Mouse (Mus musculus): ENCODE data around the gene Primpol.

The Primpol gene

GRCm38 (mm10) chr8:46616879-46617689, at the start of gene Primpol, which contains the start of gene Casp3:
Gene Primpol (minus strand): TSS chr8:46617212.
Gene Casp3 (plus strand): TSS chr8:46617291.
- peak; percentile 97 for DNase-seq (ENCODE audit: low read depth, low spot score)

GRCm38 (mm10) chr8:46655919-46656318, 38.9 kb upstream of the Primpol start:
- DNase-seq (ENCODE audit: low read depth, low spot score) = no peak

- no peak for DNase-seq (ENCODE audit: low read depth, low spot score)
Observed at GRCm38 (mm10) chr8:46651872-46652271, 34.9 kb upstream of the Primpol start.

GRCm38 (mm10) chr8:46648421-46648820, 31.4 kb upstream of the Primpol start:
- no peak for DNase-seq (ENCODE audit: low read depth, low spot score)

GRCm38 (mm10) chr8:46641272-46641671, 24.3 kb upstream of the Primpol start:
- DNase-seq (ENCODE audit: low read depth, low spot score) = no peak

- no peak for DNase-seq (ENCODE audit: low read depth, low spot score)
Observed at GRCm38 (mm10) chr8:46639852-46640251, 22.8 kb upstream of the Primpol start.

GRCm38 (mm10) chr8:46639010-46639571, 22.1 kb upstream of the Primpol start:
- DNase-seq (ENCODE audit: low read depth, low spot score) = peak; percentile 81

- no peak for DNase-seq (ENCODE audit: low read depth, low spot score)
Observed at GRCm38 (mm10) chr8:46630932-46631331, 13.9 kb upstream of the Primpol start.

GRCm38 (mm10) chr8:46630422-46630821, 13.4 kb upstream of the Primpol start:
- DNase-seq (ENCODE audit: low read depth, low spot score) = no peak

- no peak for DNase-seq (ENCODE audit: low read depth, low spot score)
Observed at GRCm38 (mm10) chr8:46628645-46629044, 11.6 kb upstream of the Primpol start.

- no peak for DNase-seq (ENCODE audit: low read depth, low spot score)
Observed at GRCm38 (mm10) chr8:46627881-46628280, 10.9 kb upstream of the Primpol start.

GRCm38 (mm10) chr8:46626642-46627041, 9.6 kb upstream of the Primpol start:
- DNase-seq (ENCODE audit: low read depth, low spot score) = no peak

- no peak for DNase-seq (ENCODE audit: low read depth, low spot score)
Observed at GRCm38 (mm10) chr8:46625166-46625565, 8.2 kb upstream of the Primpol start.

- peak; percentile 25 for DNase-seq (ENCODE audit: low read depth, low spot score)
Observed at GRCm38 (mm10) chr8:46622446-46623270, 5.6 kb upstream of the Primpol start.

GRCm38 (mm10) chr8:46618639-46619320, 1.8 kb upstream of the Primpol start:
- no peak for DNase-seq (ENCODE audit: low read depth, low spot score)

- DNase-seq (ENCODE audit: low read depth, low spot score) = peak; percentile 27
Observed at GRCm38 (mm10) chr8:46617690-46618620, 943 bp upstream of the Primpol start.

- DNase-seq (ENCODE audit: low read depth, low spot score) = no peak
Observed at GRCm38 (mm10) chr8:46615936-46616335, 1.1 kb downstream of the Primpol start.

- peak; percentile 74 for DNase-seq (ENCODE audit: low read depth, low spot score)
Observed at GRCm38 (mm10) chr8:46613377-46613776, 3.6 kb downstream of the Primpol start.

GRCm38 (mm10) chr8:46612913-46613312, 4.1 kb downstream of the Primpol start:
- DNase-seq (ENCODE audit: low read depth, low spot score) = peak; percentile 30

- DNase-seq (ENCODE audit: low read depth, low spot score) = no peak
Observed at GRCm38 (mm10) chr8:46611557-46611956, 5.5 kb downstream of the Primpol start.
